Mouse (Mus musculus): ENCODE measurements at regions not wholly inside any gene's neighbourhood (a gene's known extent, or its start where the extent isn't known, plus 50 kb on each side); places are given as distances from the start of the nearest gene placed in this dataset.

GRCm38 (mm10) chr5:91456924-91457323 is 54.1 kb upstream of the Btc start:
- DNase-seq (ENCODE audit: low read depth, low spot score), result no peak
- 19% methylated on average over 3 of the region's 3 CpGs for WGBS

DNA sequence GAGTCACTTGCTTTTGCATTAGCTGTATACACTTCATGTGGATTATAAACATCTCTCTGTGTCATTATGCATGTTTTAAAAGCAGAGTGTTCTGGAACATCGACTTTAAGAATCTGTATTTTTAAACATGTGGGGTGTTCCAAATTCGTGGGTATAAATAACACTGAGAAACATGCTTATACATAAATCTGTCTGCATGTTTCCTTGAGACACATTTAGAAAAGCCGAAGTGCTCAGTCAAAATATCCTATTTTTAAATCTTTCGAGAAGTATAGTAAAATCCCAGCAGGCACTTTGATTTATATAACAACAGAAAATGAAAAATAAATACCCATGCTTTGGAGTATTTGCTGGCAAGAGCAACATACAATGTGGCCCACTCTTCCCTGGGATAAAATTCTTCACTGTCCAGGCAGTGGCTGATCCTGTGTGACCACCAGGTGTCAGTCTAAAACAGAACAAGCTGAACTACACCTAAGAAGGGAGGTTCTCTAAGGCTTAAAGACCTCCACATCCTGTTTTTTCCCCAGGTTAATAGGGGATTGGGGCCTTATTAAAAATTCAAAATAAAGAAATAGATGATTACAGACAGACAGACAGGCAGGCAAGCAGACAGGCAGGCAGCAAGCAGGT is 52.4 kb upstream of the Parm1 start:
- WGBS, result 33% methylated on average over 4 of the region's 4 CpGs
- DNase-seq (ENCODE audit: low read depth, low spot score), result peak; percentile 21
